Mouse (Mus musculus) hindbrain, embryonic 15.5 days (tissue): ENCODE results near the gene Ccdc8. TPM values are rescaled to one million over a fixed set of nuclear protein-coding genes. Genes with fewer than 3 reads are reported as not detected.
"Not testable (repeated sequence)": the region's sequence is repeated elsewhere in the genome, so short reads cannot be mapped to it uniquely, and the experiment has no call there.

Experiments used
- ATAC-seq: fragments of 200-750 bp; cut with Nextera tagmentation; 2 replicates; pipeline ENCODE4 v1.8.0; 2017; ENCODE audit warnings: low read depth, moderate number of reproducible peaks, moderate TSS enrichment; ENCODE audit not compliant: low FRiP score
- H3K27ac ChIP-seq: fragments of 300-500 bp; sonication (generic); replicated peaks from 2 replicates; pipeline ENCODE4 v1.5.1; 2015; ENCODE audit warnings: mild to moderate bottlenecking, inconsistent platforms
- H3K27me3 ChIP-seq: fragments of 300-500 bp; sonication (generic); 2 replicates; pipeline ENCODE4 v1.6.1; 2015; ENCODE audit warnings: control low read depth, inconsistent platforms
- H3K36me3 ChIP-seq: fragments of 300-500 bp; sonication (generic); 2 replicates; pipeline ENCODE4 v1.6.1; 2015; ENCODE audit warnings: control low read depth, inconsistent platforms
- H3K4me1 ChIP-seq: fragments of 300-500 bp; sonication (generic); replicated peaks from 2 replicates; pipeline ENCODE4 v1.6.1; 2015; ENCODE audit warnings: control low read depth, inconsistent platforms
- H3K4me2 ChIP-seq: fragments of 300-500 bp; sonication (generic); 2 replicates; pipeline ENCODE4 v1.6.1; 2015; ENCODE audit warnings: moderate library complexity, mild to moderate bottlenecking, inconsistent platforms
- H3K4me3 ChIP-seq: fragments of 300-500 bp; sonication (generic); 2 replicates; pipeline ENCODE4 v1.5.1; 2015; ENCODE audit warnings: mild to moderate bottlenecking, inconsistent platforms
- H3K9ac ChIP-seq: fragments of 300-500 bp; sonication (generic); 2 replicates; pipeline ENCODE4 v1.6.1; 2015; ENCODE audit warnings: inconsistent platforms
- H3K9me3 ChIP-seq: fragments of 300-500 bp; sonication (generic); 2 replicates; pipeline ENCODE4 v1.6.1; 2016; ENCODE audit warnings: control low read depth, inconsistent platforms
- WGBS: fragments of 180-500 bp; shearing (Covaris S2); methylation state at CpG from one replicate; pipeline ENCODE4 v1.1.7; 2015; 5-methylcytosine and 5-hydroxymethylcytosine counted together
- polyA plus RNA-seq: library from polyadenylated mRNA; unstranded; fragments of >200 nt; fragmentation: Nextera tagmentation; extraction: Ambion mirVana; gene quantifications from 2 replicates; pipeline ENCODE4 v1.2.1, GENCODE M21; 2015

The Ccdc8 gene
- polyA plus RNA-seq, 1 experiment from 2014 or later = 7.4 TPM

DNA sequence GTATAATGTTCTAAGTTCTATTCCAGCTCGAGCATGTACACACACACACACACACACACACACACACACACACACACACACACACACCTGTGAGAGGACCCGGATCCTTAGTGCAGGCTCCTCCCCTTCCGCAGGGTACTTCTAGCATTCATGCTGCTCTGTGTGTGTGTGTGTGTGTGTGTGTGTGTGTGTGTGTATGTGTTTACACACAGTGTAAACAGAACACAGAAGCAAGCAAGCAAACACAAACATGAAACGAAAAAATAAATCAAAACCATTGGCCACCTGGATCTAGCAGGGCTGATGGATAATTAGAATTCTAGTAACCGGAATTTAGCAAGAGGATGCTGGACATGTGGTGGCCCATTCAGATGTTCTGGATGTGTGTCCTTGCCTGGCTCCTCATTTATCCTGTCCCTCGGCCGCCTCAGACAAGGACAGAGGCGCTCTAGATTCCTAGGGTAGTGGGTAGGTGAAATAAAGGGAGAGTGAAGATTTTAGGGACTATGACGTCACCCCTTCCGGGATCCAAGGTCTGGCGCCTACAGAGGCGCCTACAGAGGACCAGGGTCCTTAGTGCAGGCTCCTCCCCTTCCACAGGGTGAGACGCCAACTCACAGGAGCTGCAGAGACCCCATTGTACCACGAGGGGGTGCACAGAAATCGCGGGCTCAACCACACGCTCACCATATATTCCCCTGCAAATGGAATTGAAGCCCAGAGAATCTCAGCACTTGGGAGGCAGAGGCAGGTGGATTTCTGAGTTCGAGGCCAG lies 41.5 kb upstream of the Ccdc8 start:
- Histone ChIP-seq H3K4me1 (peaks cover 59% of the 10 kb centered on the region), H3K36me3 (no peaks in the 10 kb centered on the region), H3K27me3 (no peaks in the 10 kb centered on the region), H3K9me3 (no peaks in the 10 kb centered on the region), H3K9ac (no peak overlapping the region), H3K4me3 (no peak overlapping the region), H3K4me2 (no peak overlapping the region), H3K27ac (peak overlapping the region; percentile 95)
- ATAC-seq = peak; percentile 40
- WGBS = 32% methylated on average over 18 of the region's 18 CpGs

- not testable (repeated sequence) for ATAC-seq, H3K9me3 ChIP-seq, H3K36me3 ChIP-seq, H3K4me3 ChIP-seq, H3K9ac ChIP-seq, H3K27ac ChIP-seq, H3K27me3 ChIP-seq, H3K4me2 ChIP-seq
- H3K4me1 ChIP-seq = peaks cover 64% of the 10 kb centered on the region
- 57% methylated on average over 2 of the region's 2 CpGs for WGBS
Observed at GRCm38 (mm10) chr7:16953776-16954175, 38.7 kb upstream of the Ccdc8 start.

GRCm38 (mm10) chr7:16955712-16956111 lies 36.8 kb upstream of the Ccdc8 start:
- ATAC-seq = no peak
- Histone ChIP-seq H3K9me3 (no peaks in the 10 kb centered on the region), H3K4me2 (no peak overlapping the region), H3K27me3 (no peaks in the 10 kb centered on the region), H3K36me3 (no peaks in the 10 kb centered on the region), H3K4me1 (peaks cover 63% of the 10 kb centered on the region), H3K27ac (peak overlapping the region; percentile 85), H3K4me3 (no peak overlapping the region), H3K9ac (no peak overlapping the region)
- 75% methylated on average over 4 of the region's 4 CpGs for WGBS

GRCm38 (mm10) chr7:16956410-16957265 lies 35.9 kb upstream of the Ccdc8 start:
- Histone ChIP-seq H3K27ac (peak overlapping the region; percentile 85), H3K4me3 (no peak overlapping the region), H3K9ac (0 out of 2 replicates have a peak overlapping the region, but pooled peaks have one; percentile 11), H3K27me3 (no peaks in the 10 kb centered on the region), H3K36me3 (no peaks in the 10 kb centered on the region), H3K4me1 (peaks cover 66% of the 10 kb centered on the region), H3K9me3 (no peaks in the 10 kb centered on the region), H3K4me2 (peak overlapping the region; percentile 36)
- 20% methylated on average over 15 of the region's 15 CpGs for WGBS
- peak; percentile 46; the same call in 1 of the 2 replicates for ATAC-seq

GRCm38 (mm10) chr7:16959539-16960187 lies 32.8 kb upstream of the Ccdc8 start, which contains the start of gene Pnmal1:
TSS of gene Pnmal1 (plus strand) at chr7:16959679.
- 5% methylated on average over 17 of the region's 17 CpGs for WGBS
- Histone ChIP-seq H3K27ac (peak within 1 kb of the TSS; percentile 97), H3K9me3 (no peaks in the 10 kb centered on the region), H3K27me3 (no peaks in the 10 kb centered on the region), H3K36me3 (no peaks in the 10 kb centered on the region), H3K4me2 (peak within 1 kb of the TSS; percentile 86), H3K9ac (peak within 1 kb of the TSS; percentile 46), H3K4me1 (peaks cover 59% of the 10 kb centered on the region), H3K4me3 (peak within 1 kb of the TSS; percentile 47)
- peak; percentile 95 for ATAC-seq

- no peak for ATAC-seq
- H3K4me1 ChIP-seq = peaks cover 53% of the 10 kb centered on the region
- H3K9ac ChIP-seq = no peak overlapping the region
- H3K27ac ChIP-seq = peak overlapping the region; percentile 97; the same call in 1 of the 2 replicates
- WGBS = 87% methylated on average over 5 of the region's 5 CpGs
- H3K4me2 ChIP-seq = peak overlapping the region; percentile 86
- H3K4me3 ChIP-seq = no peak overlapping the region
- H3K9me3 ChIP-seq = no peaks in the 10 kb centered on the region
- H3K27me3 ChIP-seq = no peaks in the 10 kb centered on the region
- H3K36me3 ChIP-seq = no peaks in the 10 kb centered on the region
Observed at GRCm38 (mm10) chr7:16961678-16962077, 30.8 kb upstream of the Ccdc8 start.

GRCm38 (mm10) chr7:16968414-16968813 lies 24.1 kb upstream of the Ccdc8 start:
- Histone ChIP-seq H3K4me3 (no peak overlapping the region), H3K9me3 (no peaks in the 10 kb centered on the region), H3K36me3 (no peaks in the 10 kb centered on the region), H3K4me1 (no peaks in the 10 kb centered on the region), H3K9ac (no peak overlapping the region), H3K4me2 (no peak overlapping the region), H3K27me3 (no peaks in the 10 kb centered on the region), H3K27ac (no peak overlapping the region)
- WGBS = 84% methylated on average over 6 of the region's 6 CpGs
- ATAC-seq = no peak

DNA sequence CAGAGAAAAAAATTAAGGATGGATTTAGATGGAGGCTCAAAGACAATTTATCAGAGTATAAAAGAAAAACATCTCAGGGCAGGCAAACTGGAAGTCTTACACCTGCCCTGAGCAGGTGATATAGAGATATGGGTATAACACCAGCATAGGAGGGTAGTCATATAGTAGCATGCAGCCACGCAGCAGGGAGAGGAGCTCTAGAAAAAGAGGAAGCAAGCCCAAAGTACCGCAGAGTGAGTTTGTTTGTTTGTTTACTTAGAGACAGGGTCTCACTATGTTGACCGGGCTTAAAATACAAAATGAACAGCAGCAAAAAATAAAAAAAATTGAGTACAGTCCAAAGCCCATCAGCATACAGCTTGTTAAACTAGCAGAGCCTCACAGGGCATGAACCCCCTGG lies 21.3 kb upstream of the Ccdc8 start:
- no peaks in the 10 kb centered on the region for H3K9me3 ChIP-seq
- ATAC-seq = no peak
- no peaks in the 10 kb centered on the region for H3K27me3 ChIP-seq
- WGBS = 82% methylated on average over 3 of the region's 3 CpGs
- H3K27ac ChIP-seq = no peak overlapping the region
- H3K9ac ChIP-seq = no peak overlapping the region
- no peaks in the 10 kb centered on the region for H3K4me1 ChIP-seq
- no peak overlapping the region for H3K4me3 ChIP-seq
- no peak overlapping the region for H3K4me2 ChIP-seq
- H3K36me3 ChIP-seq = no peaks in the 10 kb centered on the region

DNA sequence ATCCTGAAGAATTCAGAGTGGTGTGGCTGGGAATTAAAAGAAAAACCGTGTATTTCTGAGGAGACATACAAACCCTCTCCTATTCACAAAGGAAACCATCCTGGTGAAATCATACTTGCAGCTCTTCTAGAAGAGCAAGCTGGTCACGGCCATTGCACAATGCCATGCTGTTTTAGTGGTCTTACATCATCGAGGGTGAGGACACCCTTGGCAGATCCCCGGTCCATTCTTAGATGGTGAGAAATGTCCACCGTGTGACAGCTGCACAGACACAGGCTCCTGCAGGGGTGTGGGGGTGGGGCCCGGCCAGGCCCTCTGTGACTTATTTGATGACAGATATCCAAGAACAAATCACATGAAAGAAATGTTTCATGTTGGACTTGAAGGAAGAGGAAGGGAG lies 18.5 kb upstream of the Ccdc8 start:
- ATAC-seq = no peak
- WGBS = 40% methylated on average over 6 of the region's 6 CpGs

DNA sequence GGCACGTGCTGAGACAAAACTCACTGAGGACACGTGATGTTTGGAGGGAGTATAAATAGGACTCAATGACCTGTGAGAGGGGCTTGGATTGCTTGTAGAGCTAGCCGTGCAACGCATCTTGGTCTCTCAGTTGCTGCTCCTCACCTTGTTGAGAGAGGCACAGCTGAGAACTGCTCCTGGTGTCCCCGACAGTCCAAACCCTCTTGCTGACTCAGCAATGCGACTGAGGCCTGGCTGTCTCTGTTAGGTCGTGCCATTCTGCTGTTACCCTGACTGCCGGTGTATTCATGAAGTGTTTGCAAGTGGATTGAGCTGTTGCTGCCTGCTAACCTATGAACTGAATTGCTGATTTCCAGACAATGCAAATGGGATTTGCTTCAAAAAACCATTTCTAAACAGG lies 16.2 kb upstream of the Ccdc8 start:
- Histone ChIP-seq H3K9ac (no peak overlapping the region), H3K27ac (no peak overlapping the region), H3K4me3 (no peak overlapping the region), H3K4me1 (peaks cover 8% of the 10 kb centered on the region; the same call in 1 of the 2 replicates), H3K9me3 (no peaks in the 10 kb centered on the region), H3K36me3 (no peaks in the 10 kb centered on the region), H3K27me3 (no peaks in the 10 kb centered on the region), H3K4me2 (no peak overlapping the region)
- WGBS = 51% methylated on average over 8 of the region's 8 CpGs
- ATAC-seq = no peak

More for the DNA sequence above, 18.5 kb upstream of the Ccdc8 start:
- Histone ChIP-seq H3K4me3 (no peak overlapping the region), H3K4me1 (no peaks in the 10 kb centered on the region), H3K36me3 (no peaks in the 10 kb centered on the region), H3K9me3 (no peaks in the 10 kb centered on the region), H3K27me3 (no peaks in the 10 kb centered on the region), H3K9ac (no peak overlapping the region), H3K4me2 (no peak overlapping the region), H3K27ac (no peak overlapping the region)

DNA sequence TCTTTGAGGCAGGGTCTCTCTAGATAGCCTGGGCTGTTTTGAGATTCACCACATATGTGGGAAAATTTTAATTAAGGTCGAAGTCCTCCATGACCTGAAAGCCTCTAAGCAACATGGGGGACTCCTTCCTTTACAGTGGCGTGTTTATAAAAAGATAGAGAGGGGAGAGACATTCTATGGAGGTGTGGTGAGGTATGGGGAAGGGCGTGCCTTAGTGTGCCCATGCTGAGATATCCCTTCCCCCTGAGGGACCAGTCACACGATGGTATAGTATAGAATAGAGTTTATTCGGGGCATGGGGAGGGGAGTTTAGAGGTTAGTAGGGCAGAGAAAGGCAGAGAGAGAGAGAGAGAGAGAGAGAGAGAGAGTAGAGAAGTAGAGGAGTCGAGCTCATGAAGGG lies 14.3 kb upstream of the Ccdc8 start:
- Histone ChIP-seq H3K4me2 (no peak overlapping the region), H3K36me3 (no peaks in the 10 kb centered on the region), H3K4me3 (no peak overlapping the region), H3K9me3 (no peaks in the 10 kb centered on the region), H3K27me3 (no peaks in the 10 kb centered on the region), H3K27ac (no peak overlapping the region), H3K4me1 (peaks cover 22% of the 10 kb centered on the region), H3K9ac (no peak overlapping the region)
- ATAC-seq = no peak
- 72% methylated on average over 6 of the region's 6 CpGs for WGBS

DNA sequence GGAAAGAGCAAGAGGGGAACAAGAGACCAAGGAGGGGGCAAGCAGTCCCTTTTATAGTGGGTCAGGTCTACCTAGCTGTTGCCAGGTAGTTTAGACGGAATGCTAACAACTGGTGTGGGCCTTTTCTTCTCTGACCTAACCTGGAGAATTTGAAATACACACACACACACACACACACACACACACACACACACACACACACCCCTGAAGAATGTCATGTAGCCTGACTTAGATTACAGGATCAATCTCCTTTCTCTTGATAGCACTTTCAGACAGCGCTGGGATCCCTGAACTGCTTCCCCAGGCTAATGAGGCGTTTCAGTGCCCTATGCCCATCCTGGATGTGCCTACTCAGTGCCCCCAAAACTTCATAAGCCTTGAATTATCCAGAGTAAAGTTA lies 13.9 kb upstream of the Ccdc8 start:
- ATAC-seq = no peak
- no peaks in the 10 kb centered on the region for H3K27me3 ChIP-seq
- H3K9ac ChIP-seq = no peak overlapping the region
- H3K4me2 ChIP-seq = no peak overlapping the region
- H3K4me1 ChIP-seq = peaks cover 26% of the 10 kb centered on the region
- H3K27ac ChIP-seq = no peak overlapping the region
- 95% methylated on average over 3 of the region's 3 CpGs for WGBS
- no peaks in the 10 kb centered on the region for H3K36me3 ChIP-seq
- no peak overlapping the region for H3K4me3 ChIP-seq
- no peaks in the 10 kb centered on the region for H3K9me3 ChIP-seq
